Mouse (Mus musculus): ENCODE measurements around the gene Cdkal1.

GRCm38 (mm10) chr13:29824326-29824725, 31.1 kb downstream of the Cdkal1 start:
- no peak for TF ChIP-seq POLR2AphosphoS2 (IDR thresholded peaks at IDR 0.05; ENCODE audit: insufficient read length, low read depth)
- TF ChIP-seq POLR2A (IDR thresholded peaks at IDR 0.05; ENCODE audit: insufficient read length, low read depth) = no peak
- no peak for TF ChIP-seq REST (IDR thresholded peaks at IDR 0.05; ENCODE audit: insufficient read depth, insufficient read length)
- TF ChIP-seq MAX (IDR thresholded peaks at IDR 0.05; ENCODE audit: low read depth) = no peak
- no peak for TF ChIP-seq MYOG (IDR thresholded peaks at IDR 0.05; ENCODE audit: control insufficient read depth in 1 of 3, insufficient read depth in 1 of 3, insufficient read length in 2 of 3, low read depth in 2 of 3)
- TF ChIP-seq SRF (IDR thresholded peaks at IDR 0.05; ENCODE audit: control insufficient read depth, insufficient read length, low read depth) = no peak
- no peak for TF ChIP-seq TCF3 (IDR thresholded peaks at IDR 0.05; ENCODE audit: insufficient read length, low read depth)
- TF ChIP-seq USF1 (IDR thresholded peaks at IDR 0.05; ENCODE audit: low read depth) = no peak

All from myocyte (in vitro differentiated cells).